Mouse (Mus musculus) intestine, embryonic 14.5 days (tissue): ENCODE measurements around the gene Nif3l1. TPM values are rescaled to one million over a fixed set of nuclear protein-coding genes. Genes with fewer than 3 reads are reported as not detected.

ENCODE experiments used
- ATAC-seq: fragments of 200-750 bp; cut with Nextera tagmentation; replicated peaks from 2 replicates; pipeline ENCODE4 v1.8.0; 2017; ENCODE audit warnings: low read depth, moderate number of reproducible peaks, moderate TSS enrichment, moderate library complexity; ENCODE audit not compliant: low FRiP score, low TSS enrichment
- DNase-seq: peaks from one replicate; pipeline ENCODE4 v3.0.0-alpha.2; 2018; ENCODE audit warnings: low spot score
- H3K27ac ChIP-seq: fragments of 300-500 bp; sonication (generic); 2 replicates; pipeline ENCODE4 v1.5.1; 2014; ENCODE audit warnings: low read depth, mild to moderate bottlenecking, control low read depth
- H3K27me3 ChIP-seq: fragments of 300-500 bp; sonication (generic); replicated peaks from 2 replicates; pipeline ENCODE4 v1.6.1; 2014; ENCODE audit warnings: low read length, control low read depth; ENCODE audit not compliant: control insufficient read depth, insufficient read depth
- H3K36me3 ChIP-seq: fragments of 300-500 bp; sonication (generic); 2 replicates; pipeline ENCODE4 v1.6.1; 2014; ENCODE audit warnings: low read length, control low read depth; ENCODE audit not compliant: control insufficient read depth, insufficient read depth
- H3K4me1 ChIP-seq: fragments of 300-500 bp; sonication (generic); replicated peaks from 2 replicates; pipeline ENCODE4 v1.6.1; 2014; ENCODE audit warnings: low read length, control low read depth, mixed read lengths; ENCODE audit not compliant: control insufficient read depth, insufficient read depth
- H3K4me2 ChIP-seq: fragments of 300-500 bp; sonication (generic); 2 replicates; pipeline ENCODE4 v1.6.1; 2014; ENCODE audit warnings: low read length
- H3K4me3 ChIP-seq: fragments of 300-500 bp; sonication (generic); 2 replicates; pipeline ENCODE4 v1.5.1; 2014; ENCODE audit warnings: low read depth, low read length, control low read depth, mixed read lengths
- H3K9ac ChIP-seq: fragments of 300-500 bp; sonication (generic); 2 replicates; pipeline ENCODE4 v1.6.1; 2014; ENCODE audit warnings: mild to moderate bottlenecking, low read length
- H3K9me3 ChIP-seq: fragments of 300-500 bp; sonication (generic); 2 replicates; pipeline ENCODE4 v1.6.1; 2016; ENCODE audit warnings: low read length, control low read depth; ENCODE audit not compliant: control insufficient read depth
- WGBS: fragments of 180-500 bp; shearing (Covaris S2); extraction: QIAGEN DNeasy Blood & Tissue Kit; methylation state at CpG from one replicate; pipeline ENCODE4 v1.1.7; 2014; 5-methylcytosine and 5-hydroxymethylcytosine counted together
- polyA plus RNA-seq: library from polyadenylated mRNA; unstranded; fragments of >200 nt; fragmentation: Nextera tagmentation; extraction: Ambion mirVana; gene quantifications from 2 replicates; pipeline ENCODE4 v1.2.1, GENCODE M21; 2014

Gene Nif3l1
- 53.1 and 55.3 TPM in 2 replicates for polyA plus RNA-seq

GRCm38 (mm10) chr1:58445143-58445722 is at the start of gene Nif3l1, which contains the start of gene Ppil3:
TSS of gene Nif3l1 (plus strand) at chr1:58445151.
TSS of gene Ppil3 (minus strand) at chr1:58445486.
- Histone ChIP-seq H3K4me2 (peak within 1 kb of the TSS; percentile 84), H3K4me1 (peaks cover 11% of the 10 kb centered on the region), H3K27ac (peak within 1 kb of the TSS; percentile 87), H3K36me3 (peaks cover 37% of the 10 kb centered on the region), H3K9me3 (no peaks in the 10 kb centered on the region), H3K4me3 (peak within 1 kb of the TSS; percentile 61), H3K9ac (peak within 1 kb of the TSS; percentile 79), H3K27me3 (no peaks in the 10 kb centered on the region)
- under 1% methylated on average over 33 of the region's 33 CpGs for WGBS
- peak; percentile 92 for ATAC-seq
- DNase-seq = peak; percentile 93

GRCm38 (mm10) chr1:58395341-58395740 is 49.6 kb upstream of the Nif3l1 start:
- ATAC-seq (no peak), DNase-seq (no peak)
- no peak overlapping the region for H3K27ac ChIP-seq
- peaks cover 57% of the 10 kb centered on the region for H3K36me3 ChIP-seq
- 90% methylated on average over 3 of the region's 3 CpGs for WGBS
- H3K4me2 ChIP-seq = no peak overlapping the region
- no peak overlapping the region for H3K4me3 ChIP-seq
- H3K9me3 ChIP-seq = no peaks in the 10 kb centered on the region
- H3K27me3 ChIP-seq = no peaks in the 10 kb centered on the region
- H3K4me1 ChIP-seq = peaks cover 8% of the 10 kb centered on the region
- H3K9ac ChIP-seq = no peak overlapping the region

GRCm38 (mm10) chr1:58396179-58396578 is 48.8 kb upstream of the Nif3l1 start:
- DNase-seq (no peak), ATAC-seq (no peak)
- Histone ChIP-seq H3K36me3 (peaks cover 65% of the 10 kb centered on the region), H3K9ac (no peak overlapping the region), H3K4me3 (no peak overlapping the region), H3K9me3 (no peaks in the 10 kb centered on the region), H3K27me3 (no peaks in the 10 kb centered on the region), H3K27ac (no peak overlapping the region), H3K4me1 (peaks cover 8% of the 10 kb centered on the region), H3K4me2 (no peak overlapping the region)
- WGBS = 94% methylated on average over 1 of the region's 1 CpGs

- H3K4me2 ChIP-seq = no peak overlapping the region
- H3K9me3 ChIP-seq = no peaks in the 10 kb centered on the region
- H3K27me3 ChIP-seq = no peaks in the 10 kb centered on the region
- H3K9ac ChIP-seq = no peak overlapping the region
- H3K27ac ChIP-seq = no peak overlapping the region
- ATAC-seq (no peak), DNase-seq (no peak)
- 95% methylated on average over 6 of the region's 6 CpGs for WGBS
- H3K36me3 ChIP-seq = peaks cover 81% of the 10 kb centered on the region
- H3K4me1 ChIP-seq = no peaks in the 10 kb centered on the region; the same call in 1 of the 2 replicates
- H3K4me3 ChIP-seq = no peak overlapping the region
Measured at GRCm38 (mm10) chr1:58397731-58398130, 47.2 kb upstream of the Nif3l1 start.

GRCm38 (mm10) chr1:58401396-58401795 is 43.6 kb upstream of the Nif3l1 start:
- no peaks in the 10 kb centered on the region for H3K9me3 ChIP-seq
- no peak for ATAC-seq
- 89% methylated on average over 6 of the region's 6 CpGs for WGBS
- H3K9ac ChIP-seq = no peak overlapping the region
- no peaks in the 10 kb centered on the region for H3K4me1 ChIP-seq
- H3K4me3 ChIP-seq = no peak overlapping the region
- no peak overlapping the region for H3K27ac ChIP-seq
- H3K4me2 ChIP-seq = no peak overlapping the region
- no peaks in the 10 kb centered on the region for H3K27me3 ChIP-seq
- peaks cover 88% of the 10 kb centered on the region for H3K36me3 ChIP-seq
- no peak for DNase-seq

- Histone ChIP-seq H3K4me3 (no peak overlapping the region), H3K27me3 (no peaks in the 10 kb centered on the region), H3K9me3 (no peaks in the 10 kb centered on the region), H3K9ac (no peak overlapping the region), H3K27ac (no peak overlapping the region), H3K4me1 (no peaks in the 10 kb centered on the region), H3K36me3 (peaks cover 85% of the 10 kb centered on the region), H3K4me2 (no peak overlapping the region)
- DNase-seq (no peak), ATAC-seq (no peak)
- WGBS = 93% methylated on average over 5 of the region's 5 CpGs
Measured at GRCm38 (mm10) chr1:58403745-58404144, 41.2 kb upstream of the Nif3l1 start.

GRCm38 (mm10) chr1:58407321-58407720 is 37.6 kb upstream of the Nif3l1 start:
- DNase-seq (no peak), ATAC-seq (no peak)
- H3K36me3 ChIP-seq = peaks cover 76% of the 10 kb centered on the region
- no peak overlapping the region for H3K4me3 ChIP-seq
- no peaks in the 10 kb centered on the region for H3K9me3 ChIP-seq
- no peak overlapping the region for H3K27ac ChIP-seq
- no peaks in the 10 kb centered on the region for H3K4me1 ChIP-seq
- H3K9ac ChIP-seq = no peak overlapping the region
- no peaks in the 10 kb centered on the region for H3K27me3 ChIP-seq
- 96% methylated on average over 7 of the region's 7 CpGs for WGBS
- H3K4me2 ChIP-seq = no peak overlapping the region

- Histone ChIP-seq H3K27me3 (no peaks in the 10 kb centered on the region), H3K4me1 (no peaks in the 10 kb centered on the region), H3K27ac (no peak overlapping the region), H3K4me2 (no peak overlapping the region), H3K9me3 (no peaks in the 10 kb centered on the region), H3K36me3 (peaks cover 76% of the 10 kb centered on the region), H3K4me3 (no peak overlapping the region), H3K9ac (no peak overlapping the region)
- 84% methylated on average over 6 of the region's 6 CpGs for WGBS
- no peak for ATAC-seq
- no peak for DNase-seq
Measured at GRCm38 (mm10) chr1:58408141-58408540, 36.8 kb upstream of the Nif3l1 start.

GRCm38 (mm10) chr1:58409553-58410197 is 35.3 kb upstream of the Nif3l1 start:
- H3K36me3 ChIP-seq = peaks cover 76% of the 10 kb centered on the region
- 80% methylated on average over 5 of the region's 5 CpGs for WGBS

More at GRCm38 (mm10) chr1:58409553-58410197, 35.3 kb upstream of the Nif3l1 start:
- no peaks in the 10 kb centered on the region for H3K9me3 ChIP-seq
- DNase-seq = no peak
- H3K4me1 ChIP-seq = no peaks in the 10 kb centered on the region
- 0 out of 2 replicates have a peak, but pooled peaks have one; percentile 20 for ATAC-seq
- no peaks in the 10 kb centered on the region for H3K27me3 ChIP-seq
- H3K9ac ChIP-seq = no peak overlapping the region
- no peak overlapping the region for H3K4me2 ChIP-seq
- H3K4me3 ChIP-seq = no peak overlapping the region
- H3K27ac ChIP-seq = no peak overlapping the region
